Mouse (Mus musculus) megakaryocyte, adult 5-6 weeks (primary cell): ENCODE data around the gene Scn4b. TPM values are rescaled to one million over a fixed set of nuclear protein-coding genes. Genes with fewer than 3 reads are reported as not detected.

Experiments
- ATAC-seq: 2 replicates; pipeline ENCODE4 v1.8.0; 2016; ENCODE audit warnings: mild to moderate bottlenecking, inconsistent platforms; ENCODE audit not compliant: poor library complexity, severe bottlenecking
- total RNA-seq, 2 experiments: library from RNA; stranded (forward) in 1 of 2; stranded (reverse) in 1 of 2; fragments of 153-499, 151-499 nt in 1 of 2; fragments of 221-1000, 200-1000 nt in 1 of 2; gene quantifications; 2 replicates each; pipeline versions ENCODE4 v1.2.3 to v1.2.4; 2015 to 2017

Scn4b gene
- total RNA-seq, 2 experiments from 2014 or later: 0.04 TPM; not detected in 1

- no peak for ATAC-seq
Observed at GRCm38 (mm10) chr9:45185250-45185649, 47.1 kb downstream of the Scn4b start.

GRCm38 (mm10) chr9:45188570-45189563 is 50.7 kb downstream of the Scn4b start:
- ATAC-seq: no peak

GRCm38 (mm10) chr9:45189661-45190174 is 51.5 kb downstream of the Scn4b start:
- ATAC-seq: no peak

- no peak for ATAC-seq
Observed at GRCm38 (mm10) chr9:45195468-45195867, 57.3 kb downstream of the Scn4b start.

DNA sequence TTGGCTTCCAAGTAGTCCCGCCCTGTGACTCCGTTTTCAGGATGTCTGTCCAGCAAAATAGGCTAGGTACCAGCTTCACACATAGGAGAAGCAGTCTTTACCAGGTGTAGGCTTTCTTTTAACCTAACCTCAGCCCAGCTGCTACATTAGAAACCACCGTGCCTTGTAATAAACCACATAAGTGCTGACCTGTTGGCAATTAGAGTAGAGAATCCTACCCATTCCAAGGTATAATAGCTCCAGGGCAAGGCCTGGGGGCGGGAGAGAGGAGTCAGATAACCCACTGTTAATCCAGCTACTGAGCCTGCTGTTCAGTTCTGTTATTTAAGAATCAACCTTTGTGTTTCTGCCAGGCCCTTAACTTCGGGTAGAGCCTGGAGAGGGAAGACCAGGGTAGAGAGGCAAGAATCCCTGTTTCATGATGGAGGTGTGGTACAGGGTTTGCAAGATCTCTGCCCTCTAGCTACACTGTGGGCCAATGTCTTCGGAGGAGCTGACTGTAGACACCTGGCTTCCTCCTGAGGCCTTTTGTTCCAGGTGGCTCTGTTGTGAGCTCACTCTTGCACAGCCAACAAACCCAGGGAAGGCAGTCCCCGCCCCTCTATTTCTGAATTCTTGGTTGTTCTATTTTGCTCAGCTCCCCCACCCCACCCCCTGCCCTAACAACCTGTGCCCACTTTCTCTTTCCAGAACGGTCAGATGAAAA is 58.1 kb downstream of the Scn4b start:
- no peak for ATAC-seq

- ATAC-seq: no peak
Observed at GRCm38 (mm10) chr9:45197549-45197948, 59.4 kb downstream of the Scn4b start.

- ATAC-seq: peak; percentile 48; the same call in 1 of the 2 replicates
Observed at GRCm38 (mm10) chr9:45201319-45201947, 63.2 kb downstream of the Scn4b start.

DNA sequence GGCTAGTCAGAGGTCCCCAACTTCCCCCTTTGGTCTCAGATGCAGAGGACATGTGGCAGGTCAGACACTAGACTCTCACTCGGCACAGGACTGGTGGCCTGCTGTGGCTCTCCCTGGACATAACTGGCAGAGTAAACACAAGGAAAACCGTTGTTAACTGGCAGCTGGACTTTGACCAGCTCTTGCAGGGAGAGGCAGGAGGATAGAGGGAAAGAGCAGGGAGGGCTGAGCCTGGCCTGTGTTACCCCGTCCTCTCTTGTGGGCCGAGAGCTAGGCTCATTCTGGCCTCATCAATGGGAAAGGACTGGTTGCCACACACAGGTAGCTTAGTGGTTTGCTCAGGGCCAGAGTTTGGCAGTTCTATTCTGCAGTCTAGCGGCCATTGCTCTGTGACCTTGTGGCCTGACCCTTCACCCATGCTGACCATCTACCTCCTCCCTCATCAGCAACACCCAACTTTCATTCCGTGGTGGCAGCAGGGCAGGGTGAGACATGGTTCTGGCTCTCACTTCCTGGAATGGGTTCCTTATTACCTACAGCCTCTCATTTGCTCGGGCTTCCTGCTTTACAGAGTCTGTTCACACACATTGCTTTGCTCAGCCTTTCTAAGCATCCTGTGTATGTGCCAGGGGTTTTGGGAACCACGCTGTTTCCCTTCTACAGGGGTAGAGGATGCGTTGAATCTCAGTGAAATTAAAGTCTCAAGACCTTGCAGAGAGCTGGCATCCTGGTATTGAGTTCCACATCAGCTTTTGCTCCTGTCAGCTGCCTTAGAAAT is 64.0 kb downstream of the Scn4b start:
- ATAC-seq: peak; percentile 41

Other genes starting within 250 kb of the Scn4b start
- 490 and 523 TPM in 2 replicates for gene Atp5l, start 217.7 kb upstream of the Scn4b start, total RNA-seq (2015)
- gene Atp5l, start 217.7 kb upstream of the Scn4b start, total RNA-seq (2017): 117 and 122 TPM in 2 replicates
- gene Ube4a, start 172.8 kb upstream of the Scn4b start, total RNA-seq (2015): 43.0 and 53.3 TPM in 2 replicates
- 30.3 and 33.3 TPM in 2 replicates for gene Ube4a, start 172.8 kb upstream of the Scn4b start, total RNA-seq (2017)
- gene Cd3g, start 158.0 kb upstream of the Scn4b start, total RNA-seq (2015): 6.2 and 11.0 TPM in 2 replicates
- gene Cd3g, start 158.0 kb upstream of the Scn4b start, total RNA-seq (2017): 14.8 and 17.2 TPM in 2 replicates
- gene Cd3d, start 156.6 kb upstream of the Scn4b start, total RNA-seq (2015): 2.3 and 6.8 TPM in 2 replicates
- 2.1 and 6.3 TPM in 2 replicates for gene Cd3d, start 156.6 kb upstream of the Scn4b start, total RNA-seq (2017)
- gene Cd3e, start 128.8 kb upstream of the Scn4b start, total RNA-seq (2015): 3.5 and 5.8 TPM in 2 replicates
- gene Cd3e, start 128.8 kb upstream of the Scn4b start, total RNA-seq (2017): 0.73 and 4.1 TPM in 2 replicates
- not detected in 2 replicates for gene Mpzl2, start 98.6 kb upstream of the Scn4b start, total RNA-seq (2015)
- 0.04 TPM in 1 of 2 replicates, not detected in the other for gene Mpzl2, start 98.6 kb upstream of the Scn4b start, total RNA-seq (2017)
- gene Mpzl3, start 83.2 kb upstream of the Scn4b start, total RNA-seq (2015): 2.0 and 2.5 TPM in 2 replicates
- gene Mpzl3, start 83.2 kb upstream of the Scn4b start, total RNA-seq (2017): 2.9 and 3.8 TPM in 2 replicates
- 11.7 and 13.9 TPM in 2 replicates for gene Jaml, start 59.2 kb upstream of the Scn4b start, total RNA-seq (2015)
- gene Jaml, start 59.2 kb upstream of the Scn4b start, total RNA-seq (2017): 25.1 and 27.0 TPM in 2 replicates
- gene Scn2b, start 20.6 kb upstream of the Scn4b start, total RNA-seq (2015): 0.42 and 0.78 TPM in 2 replicates
- 0.95 and 0.98 TPM in 2 replicates for gene Scn2b, start 20.6 kb upstream of the Scn4b start, total RNA-seq (2017)
- gene BC049352, start 43.6 kb downstream of the Scn4b start, total RNA-seq (2015): not detected in 2 replicates
- not detected in 2 replicates for gene BC049352, start 43.6 kb downstream of the Scn4b start, total RNA-seq (2017)
- gene Tmprss4, start 65.7 kb downstream of the Scn4b start, total RNA-seq (2015): 0.34 TPM in 1 of 2 replicates, not detected in the other
- 0.07 TPM in 1 of 2 replicates, not detected in the other for gene Tmprss4, start 65.7 kb downstream of the Scn4b start, total RNA-seq (2017)
- gene Il10ra, start 130.8 kb downstream of the Scn4b start, total RNA-seq (2015): 33.9 and 37.2 TPM in 2 replicates
- 68.7 and 77.1 TPM in 2 replicates for gene Il10ra, start 130.8 kb downstream of the Scn4b start, total RNA-seq (2017)
- gene Tmprss13, start 180.7 kb downstream of the Scn4b start, total RNA-seq (2015): not detected in 2 replicates
- gene Tmprss13, start 180.7 kb downstream of the Scn4b start, total RNA-seq (2017): 0.15 TPM in 1 of 2 replicates, not detected in the other
- 0.11 TPM in 1 of 2 replicates, not detected in the other for gene Fxyd6, start 231.8 kb downstream of the Scn4b start, total RNA-seq (2015)
- gene Fxyd6, start 231.8 kb downstream of the Scn4b start, total RNA-seq (2017): not detected in 2 replicates